Mouse (Mus musculus) regulatory T cell (primary cell): ENCODE results near the gene Dennd4a.

Experiments
- in situ Hi-C: fragments of 300-600 bp; cut with MboI, MseI; formaldehyde crosslinking; loops from one replicate; pipeline ENCODE4 v1.15.1; 2025; ENCODE audit warnings: high pct_unique_total_duplicates

Gene Dennd4a

GRCm38 (mm10) chr9:64810822-64811537, at the start of gene Dennd4a:
Gene Dennd4a (plus strand): TSS chr9:64811340.
- in situ Hi-C loops: no loop called here

GRCm38 (mm10) chr9:64764824-64765223, 46.3 kb upstream of the Dennd4a start:
- in situ Hi-C loops: no loop called here

GRCm38 (mm10) chr9:64766136-64766535, 45.0 kb upstream of the Dennd4a start:
- in situ Hi-C loops: no loop called here

GRCm38 (mm10) chr9:64767796-64768195, 43.3 kb upstream of the Dennd4a start:
- in situ Hi-C loops: no loop called here

GRCm38 (mm10) chr9:64769066-64769695, 42.0 kb upstream of the Dennd4a start:
- in situ Hi-C loops: no loop called here

GRCm38 (mm10) chr9:64769911-64770310, 41.2 kb upstream of the Dennd4a start:
- in situ Hi-C loops: no loop called here

- in situ Hi-C loops: no loop called here
Observed at GRCm38 (mm10) chr9:64770411-64770849, 40.7 kb upstream of the Dennd4a start.

GRCm38 (mm10) chr9:64771236-64771635, 39.9 kb upstream of the Dennd4a start:
- in situ Hi-C loops: no loop called here

GRCm38 (mm10) chr9:64773254-64773653, 37.9 kb upstream of the Dennd4a start:
- in situ Hi-C loops: no loop called here

- in situ Hi-C loops: no loop called here
Observed at GRCm38 (mm10) chr9:64773936-64774335, 37.2 kb upstream of the Dennd4a start.

- in situ Hi-C loops: no loop called here
Observed at GRCm38 (mm10) chr9:64774411-64774811, 36.7 kb upstream of the Dennd4a start.

- in situ Hi-C loops: no loop called here
Observed at GRCm38 (mm10) chr9:64774883-64775282, 36.3 kb upstream of the Dennd4a start.

GRCm38 (mm10) chr9:64775491-64775890, 35.6 kb upstream of the Dennd4a start:
- in situ Hi-C loops: no loop called here

- in situ Hi-C loops: no loop called here
Observed at GRCm38 (mm10) chr9:64777441-64777987, 33.6 kb upstream of the Dennd4a start.

GRCm38 (mm10) chr9:64778151-64778550, 33.0 kb upstream of the Dennd4a start:
- in situ Hi-C loops: no loop called here

- in situ Hi-C loops: loop anchor here (5.0 kb wide), 2 partner anchors 38 to 83 kb away; no protein-coding TSS in a partner anchor
Observed at GRCm38 (mm10) chr9:64779628-64780027, 31.5 kb upstream of the Dennd4a start.

GRCm38 (mm10) chr9:64783511-64783910, 27.6 kb upstream of the Dennd4a start:
- in situ Hi-C loops: loop anchor here (5.0 kb wide), 2 partner anchors 34 to 79 kb away; no protein-coding TSS in a partner anchor

GRCm38 (mm10) chr9:64784841-64785240, 26.3 kb upstream of the Dennd4a start:
- in situ Hi-C loops: loop anchor here (5.0 kb wide), 2 partner anchors 32 to 77 kb away; no protein-coding TSS in a partner anchor

- in situ Hi-C loops: no loop called here
Observed at GRCm38 (mm10) chr9:64786216-64786905, 24.8 kb upstream of the Dennd4a start.

GRCm38 (mm10) chr9:64788070-64788469, 23.1 kb upstream of the Dennd4a start:
- in situ Hi-C loops: no loop called here

- in situ Hi-C loops: no loop called here
Observed at GRCm38 (mm10) chr9:64789341-64789761, 21.8 kb upstream of the Dennd4a start.

- in situ Hi-C loops: no loop called here
Observed at GRCm38 (mm10) chr9:64789887-64790400, 21.2 kb upstream of the Dennd4a start.
